Mouse (Mus musculus) lung, adult 18-20 months (tissue): ENCODE results near the gene Gm20388.
"Not testable (repeated sequence)": the region's sequence is repeated elsewhere in the genome, so short reads cannot be mapped to it uniquely, and the experiment has no call there.

ENCODE experiments used
- DNase-seq, 2 experiments: peaks; one replicate each; pipeline ENCODE4 v3.0.0; 2022; ENCODE audit warnings: mixed read lengths in 2 of 2

The Gm20388 gene

DNA sequence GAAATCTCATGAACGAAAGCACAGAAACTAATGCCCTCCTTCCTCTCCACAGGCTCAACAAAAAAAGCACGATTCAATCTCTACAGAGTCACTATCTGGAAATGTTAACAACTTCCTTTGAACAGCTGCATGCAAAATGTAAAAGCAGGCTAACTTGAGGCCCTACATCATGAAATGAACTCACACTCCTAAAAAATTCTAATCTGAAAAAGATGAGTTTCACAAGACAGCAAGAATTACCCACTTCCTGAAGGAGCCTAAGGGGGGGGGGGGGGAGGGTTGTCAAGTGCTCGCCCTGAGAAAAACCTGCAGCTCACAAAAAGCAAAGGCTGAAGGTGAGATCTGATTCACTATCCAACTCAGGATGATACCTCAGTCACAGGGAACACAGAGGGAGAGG, 3104.4 kb downstream of the Gm20388 start:
- no peak for DNase-seq

DNA sequence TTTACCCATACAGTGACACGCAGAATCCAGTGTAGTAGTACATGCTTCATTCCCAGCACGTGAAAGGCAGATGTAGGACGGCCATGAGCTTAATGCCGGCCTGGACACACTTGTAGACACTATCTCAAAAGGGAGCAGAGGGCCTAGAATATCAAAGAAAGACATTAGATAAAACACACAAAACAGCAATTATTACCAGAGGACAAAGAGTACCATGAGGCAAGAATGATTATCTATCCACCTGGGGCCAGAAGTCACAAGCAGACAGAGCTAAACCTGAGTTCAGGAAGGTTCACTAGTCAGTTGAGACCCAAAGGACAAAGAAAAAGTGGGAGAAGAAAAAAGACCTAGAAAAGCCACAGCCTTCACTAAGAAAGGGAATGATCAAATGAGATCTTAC, 3106.5 kb downstream of the Gm20388 start:
- no peak for DNase-seq

DNA sequence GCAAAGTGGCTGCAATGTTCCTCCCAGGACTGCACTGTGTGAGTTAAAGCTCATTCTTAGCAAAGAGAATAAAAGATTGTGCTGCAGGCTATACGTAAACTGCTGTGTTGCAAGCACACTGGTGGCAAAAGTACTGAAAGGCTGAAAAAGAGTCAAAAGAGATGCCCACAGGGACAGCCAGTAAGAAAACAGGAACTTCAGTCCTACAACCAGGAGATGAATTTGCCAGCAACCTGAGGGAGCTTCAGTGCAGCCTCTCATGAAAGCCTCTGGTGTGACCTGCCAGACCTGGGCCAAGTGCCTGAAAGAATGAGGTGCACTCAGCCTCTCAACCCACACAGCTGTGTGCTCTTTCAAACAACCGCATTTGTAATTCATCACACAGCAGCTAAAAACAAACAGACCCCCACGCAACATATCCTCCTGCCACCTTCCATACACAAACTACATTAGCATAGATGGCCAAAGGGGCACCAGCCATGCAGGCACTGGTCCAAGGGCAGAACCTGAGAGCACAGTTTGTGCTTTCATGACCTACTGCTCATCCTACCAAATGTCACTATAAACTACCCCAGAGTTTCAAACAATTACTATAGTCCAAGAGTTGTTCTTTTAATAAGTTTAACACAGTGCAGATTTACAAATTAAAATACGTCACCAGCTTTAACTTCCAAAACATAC, 3108.0 kb downstream of the Gm20388 start:
- DNase-seq, result no peak

DNA sequence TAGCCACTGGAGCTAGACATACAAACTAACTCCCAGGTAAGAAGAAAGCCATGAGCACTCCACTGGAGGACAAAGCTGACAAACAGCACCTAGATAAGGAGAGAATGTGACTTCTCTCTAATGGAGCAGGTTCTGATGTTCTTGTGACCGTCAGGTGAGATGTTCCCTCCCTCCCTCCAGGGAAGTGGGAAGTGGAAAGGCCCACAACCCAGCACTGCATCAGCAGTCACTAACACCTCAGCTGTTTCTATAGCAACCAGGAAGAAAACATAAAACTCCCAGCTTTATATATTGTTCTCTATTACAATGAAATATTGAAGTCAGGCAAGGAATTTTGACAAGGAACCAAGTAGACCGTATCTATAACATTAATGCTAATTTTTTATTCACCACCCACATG, 3109.4 kb downstream of the Gm20388 start:
- DNase-seq, result no peak

DNA sequence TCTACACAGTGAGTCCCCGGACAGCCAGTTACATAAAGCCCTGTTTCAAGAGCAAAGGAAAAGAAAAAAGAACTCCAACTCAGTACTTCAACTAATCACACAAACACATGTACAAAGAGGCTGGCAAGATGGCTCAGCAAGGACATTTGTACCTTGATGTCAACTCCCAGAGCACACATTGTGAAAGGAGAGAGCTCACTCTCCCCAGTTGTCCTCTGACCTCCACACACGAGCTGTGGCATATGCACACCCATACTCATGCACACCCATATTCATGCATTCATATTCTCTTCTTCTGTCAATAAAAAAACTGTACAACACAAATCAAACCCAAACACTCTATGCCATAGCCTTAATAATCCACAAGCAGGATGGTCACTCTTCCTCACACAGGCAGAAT, 3110.2 kb downstream of the Gm20388 start:
- no peak for DNase-seq

DNA sequence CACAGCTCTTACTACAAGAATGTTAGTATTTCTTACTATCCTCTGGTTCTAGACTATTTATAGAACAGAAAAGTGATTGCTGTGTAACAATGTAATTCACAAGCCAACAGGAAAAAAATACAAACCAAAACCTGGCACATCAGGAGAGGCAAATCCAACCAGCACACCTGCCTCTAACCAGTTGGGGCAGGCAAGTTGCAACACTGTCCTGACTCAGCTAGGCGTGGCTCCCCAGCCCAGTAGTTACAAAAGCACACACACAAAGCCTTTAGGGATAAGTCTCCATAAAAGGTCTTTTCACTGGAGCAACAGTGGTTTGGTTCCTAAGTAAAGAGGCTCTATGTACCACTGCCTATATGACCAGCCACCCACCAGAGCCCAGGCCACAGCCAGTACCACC, 3110.6 kb downstream of the Gm20388 start:
- DNase-seq, result peak; percentile 74 to 83

DNA sequence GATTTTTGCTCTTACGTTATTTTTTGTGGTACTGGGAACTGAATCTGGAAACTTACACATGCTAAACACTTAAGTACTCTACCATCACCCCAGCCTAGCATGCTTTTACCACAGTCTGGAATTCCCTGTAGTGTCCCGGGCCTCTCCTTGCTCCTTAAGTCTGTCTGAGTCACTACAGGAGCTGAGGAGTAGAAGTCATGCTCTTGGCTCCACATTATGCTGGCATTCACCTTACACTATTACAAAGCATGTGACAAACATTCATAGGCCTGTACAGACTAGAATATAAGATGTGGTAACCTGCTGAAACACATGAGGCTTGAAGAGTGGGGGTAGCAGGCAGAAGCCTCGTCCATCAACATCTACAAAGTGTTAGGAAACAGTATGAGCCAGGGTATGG, 3112.1 kb downstream of the Gm20388 start:
- DNase-seq, result peak; percentile 53 to 56

DNA sequence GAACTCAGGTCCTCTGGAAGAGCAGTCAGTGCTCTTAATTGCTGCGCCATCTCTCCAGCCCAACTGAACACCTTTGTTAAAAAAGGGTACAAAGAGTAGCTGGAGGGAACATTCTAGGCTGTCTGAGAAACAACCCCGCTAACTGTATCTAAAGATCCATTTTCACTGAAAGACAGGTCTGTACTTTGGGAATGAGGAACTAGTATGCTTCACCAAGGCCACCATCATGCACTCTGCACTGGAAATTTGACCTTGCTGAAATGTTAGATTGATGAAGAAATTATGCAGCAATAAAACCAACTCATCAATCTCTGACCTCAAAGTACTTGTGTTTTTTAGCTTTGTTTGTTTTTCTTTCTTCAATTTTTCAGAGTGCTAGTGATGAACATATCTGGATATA, 3113.6 kb downstream of the Gm20388 start:
- DNase-seq, result no peak

DNA sequence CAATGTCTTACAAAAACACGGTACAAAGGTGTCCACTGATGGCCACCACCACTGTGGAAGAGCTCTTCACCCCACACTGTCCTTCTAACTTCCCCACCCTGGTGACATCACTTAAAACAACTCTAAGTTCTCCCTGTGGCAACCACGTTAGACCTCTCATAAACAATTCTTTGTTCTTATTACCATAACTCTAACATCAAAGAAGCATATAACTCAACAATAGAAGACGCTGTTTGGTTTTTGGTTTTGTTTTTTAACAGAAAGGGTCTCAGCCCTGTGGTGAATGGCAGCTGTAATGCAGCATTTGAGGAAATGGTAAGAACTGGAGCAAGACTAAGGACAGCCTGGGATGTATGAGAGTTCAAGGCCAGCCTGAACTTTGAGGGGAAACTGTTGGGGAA, 3115.3 kb downstream of the Gm20388 start:
- no peak for DNase-seq

DNA sequence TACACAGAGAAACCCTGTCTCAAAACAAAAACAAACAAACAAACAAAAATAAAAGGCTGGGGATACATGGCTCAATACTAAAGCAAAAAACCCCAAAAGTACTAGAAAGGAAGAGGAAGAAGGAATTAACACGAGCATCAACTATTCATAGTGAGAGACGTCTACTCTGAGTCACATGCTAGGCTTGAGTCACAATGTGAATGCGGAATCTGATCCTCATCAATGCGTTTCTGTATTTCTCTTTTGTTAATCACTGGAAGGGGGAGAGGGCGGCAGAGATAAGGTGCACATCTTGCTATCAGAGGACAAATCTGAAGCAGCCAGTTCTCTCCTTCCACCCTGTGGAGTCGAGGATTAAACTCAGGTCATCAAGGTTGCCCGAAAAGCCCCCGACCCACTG, 3117.1 kb downstream of the Gm20388 start:
- no peak for DNase-seq

DNA sequence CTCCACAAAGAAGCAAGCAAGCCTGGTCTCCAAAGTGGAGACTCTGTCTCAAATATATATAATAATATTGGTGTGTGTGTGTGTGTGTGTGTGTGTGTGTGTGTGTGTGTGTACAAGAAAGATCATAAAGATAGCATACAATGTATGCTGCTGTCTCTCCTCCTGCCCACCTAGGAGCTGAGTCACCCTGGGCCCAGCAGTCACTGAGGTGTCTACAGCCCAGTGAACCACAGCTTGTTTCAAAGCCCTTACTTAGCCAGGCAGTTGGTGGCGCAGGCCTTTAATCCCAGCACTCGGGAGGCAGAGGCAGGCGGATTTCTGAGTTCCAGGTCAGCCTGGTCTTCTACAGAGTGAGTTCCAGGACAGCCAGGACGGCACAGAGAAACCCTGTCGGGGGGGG, 3119.4 kb downstream of the Gm20388 start:
- DNase-seq, result not testable (repeated sequence)

DNA sequence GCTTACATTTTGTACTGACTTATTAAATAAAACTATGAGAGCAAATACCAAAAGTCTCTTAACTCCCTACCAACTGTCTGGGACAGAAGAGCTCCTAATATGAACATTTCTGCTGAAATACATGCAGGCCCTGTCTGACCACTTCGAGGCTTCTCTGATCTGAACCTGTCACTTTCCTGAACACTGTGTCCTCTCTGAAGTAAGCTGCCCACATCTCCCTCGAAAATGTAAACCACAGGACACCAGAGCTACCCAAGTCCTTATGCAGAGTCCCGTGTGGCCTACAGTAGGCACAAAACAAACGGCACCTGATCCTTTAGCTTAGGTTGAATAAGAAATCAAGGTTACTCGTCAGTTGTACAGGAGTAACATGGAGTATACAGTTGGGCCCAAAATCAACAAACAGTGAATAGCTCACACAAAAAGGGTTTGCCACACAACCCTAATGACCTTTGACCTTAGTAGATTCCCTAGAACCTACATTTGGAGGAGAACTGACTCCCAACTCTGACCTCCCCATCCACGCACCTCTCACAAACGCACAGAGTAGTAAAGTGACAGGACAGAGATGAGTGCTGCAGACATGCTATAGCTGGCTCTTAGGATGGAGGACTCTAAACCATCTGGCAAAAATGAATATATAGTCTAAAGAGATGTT, 3120.8 kb downstream of the Gm20388 start:
- DNase-seq, result no peak

DNA sequence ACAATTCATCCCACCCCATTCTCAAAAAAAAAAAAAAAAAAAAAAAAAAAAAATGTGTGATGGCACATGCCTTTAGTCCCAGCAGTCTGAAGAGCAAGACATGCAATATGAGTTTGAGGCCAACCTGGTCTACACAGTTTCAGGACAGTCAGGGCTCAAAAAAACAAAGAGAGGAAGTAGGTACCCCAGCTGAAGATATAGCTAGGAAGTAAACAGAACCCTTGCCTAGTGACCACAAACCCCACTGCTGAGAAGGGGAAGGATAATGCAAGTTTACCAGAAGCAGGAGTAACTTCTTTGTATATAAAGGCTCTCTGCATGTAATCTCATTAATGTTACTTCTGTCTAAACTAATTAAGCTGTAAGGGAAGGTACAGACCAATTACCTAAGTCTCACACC, 3122.1 kb downstream of the Gm20388 start:
- peak in 1 of 2 experiments; percentile 21 for DNase-seq

DNA sequence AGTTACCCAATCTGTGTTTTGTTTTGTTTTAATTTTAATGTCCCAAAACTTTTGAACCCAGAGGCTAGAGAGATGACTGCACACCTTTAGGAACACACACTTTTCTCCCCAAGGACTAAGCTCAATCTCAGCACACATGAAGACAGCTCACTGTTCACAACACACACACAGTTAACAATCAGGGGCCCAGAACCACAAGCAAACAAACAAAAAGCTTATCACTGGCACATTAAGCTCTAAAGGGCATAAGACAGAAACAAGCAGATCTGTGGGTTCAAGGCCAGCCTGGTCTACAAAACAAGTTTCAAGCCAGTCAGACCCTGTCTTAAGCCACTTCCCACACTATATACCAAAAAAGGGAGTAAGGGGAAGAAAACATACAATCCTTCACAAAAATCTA, 3122.8 kb downstream of the Gm20388 start:
- DNase-seq, result no peak

DNA sequence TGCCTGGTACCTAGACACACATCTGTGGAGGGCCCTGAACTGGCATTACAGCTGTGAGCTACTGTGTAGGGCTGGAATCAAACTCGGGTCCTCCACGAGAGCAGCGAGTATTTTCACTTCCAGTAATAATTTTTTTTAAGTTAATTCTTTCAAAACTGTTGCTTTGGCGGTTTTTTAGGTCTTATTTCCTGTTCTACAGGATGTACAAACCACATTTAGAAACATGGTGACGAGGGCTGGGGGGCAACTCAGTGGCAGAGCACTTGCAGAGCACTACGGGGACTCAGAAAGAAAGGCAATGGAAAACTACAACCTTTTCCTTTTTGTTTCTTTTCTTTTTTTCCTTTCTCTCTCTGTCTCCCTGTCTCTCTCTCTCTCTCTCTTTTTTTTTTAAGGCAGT, 3123.5 kb downstream of the Gm20388 start:
- DNase-seq, result no peak

DNA sequence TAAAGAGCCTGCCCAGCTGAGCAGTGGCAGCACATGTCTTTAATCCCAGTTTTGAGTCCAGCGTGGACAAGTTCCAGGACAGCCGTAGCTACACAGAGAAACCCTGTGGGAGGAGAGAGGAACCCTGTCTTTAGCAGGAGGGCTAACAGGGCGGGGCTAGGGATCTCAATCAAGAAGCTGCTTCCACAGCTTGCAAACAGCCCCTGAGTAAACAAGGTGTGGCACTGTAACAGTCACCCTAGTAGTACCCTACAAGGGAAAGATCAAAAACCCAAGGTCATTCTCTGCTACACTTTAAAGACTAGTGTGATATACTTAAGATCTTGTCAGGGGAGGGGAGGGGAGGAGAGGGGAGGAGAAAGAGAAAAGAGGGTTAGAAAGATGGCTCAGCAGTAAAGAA, 3126.3 kb downstream of the Gm20388 start:
- peak in 1 of 2 experiments; percentile 27 for DNase-seq

DNA sequence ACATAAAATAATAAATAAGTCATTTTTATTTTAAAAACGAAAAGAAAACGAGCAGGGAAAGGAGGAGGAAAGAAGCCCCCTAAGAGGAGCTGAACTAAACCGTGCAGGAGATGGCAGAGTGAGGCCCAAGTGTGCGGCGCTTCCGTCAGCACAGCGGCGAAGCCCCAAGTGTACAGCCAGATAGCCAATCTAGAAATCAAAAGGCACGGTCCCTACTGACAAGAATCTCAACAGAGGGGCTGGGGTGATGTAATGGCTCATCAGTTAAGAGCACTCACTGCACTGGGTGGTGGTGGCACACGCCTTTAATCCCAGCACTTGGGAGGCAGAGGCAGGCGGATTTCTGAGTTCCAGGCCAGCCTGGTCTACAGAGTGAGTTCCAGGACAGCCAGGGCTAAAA, 3126.8 kb downstream of the Gm20388 start:
- DNase-seq, result no peak

DNA sequence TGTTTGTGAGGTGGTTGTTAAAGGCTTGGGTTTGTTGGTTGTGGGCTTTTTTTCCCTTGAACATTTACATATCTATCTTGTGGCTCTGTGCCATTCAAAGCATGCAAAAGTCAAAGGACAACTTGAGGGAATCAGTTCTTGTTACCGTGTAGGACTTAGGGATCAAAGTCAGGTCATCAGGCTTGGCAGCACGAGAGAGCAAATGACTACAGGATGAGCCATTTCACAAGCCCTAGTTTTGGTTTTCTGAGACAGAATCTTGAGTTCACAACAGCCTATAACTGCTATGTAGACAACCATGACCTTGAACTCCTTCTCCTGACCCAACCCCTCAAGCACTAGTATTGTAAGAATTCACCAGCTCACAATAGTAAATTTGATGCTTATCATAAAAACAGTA, 3127.7 kb downstream of the Gm20388 start:
- no peak for DNase-seq

DNA sequence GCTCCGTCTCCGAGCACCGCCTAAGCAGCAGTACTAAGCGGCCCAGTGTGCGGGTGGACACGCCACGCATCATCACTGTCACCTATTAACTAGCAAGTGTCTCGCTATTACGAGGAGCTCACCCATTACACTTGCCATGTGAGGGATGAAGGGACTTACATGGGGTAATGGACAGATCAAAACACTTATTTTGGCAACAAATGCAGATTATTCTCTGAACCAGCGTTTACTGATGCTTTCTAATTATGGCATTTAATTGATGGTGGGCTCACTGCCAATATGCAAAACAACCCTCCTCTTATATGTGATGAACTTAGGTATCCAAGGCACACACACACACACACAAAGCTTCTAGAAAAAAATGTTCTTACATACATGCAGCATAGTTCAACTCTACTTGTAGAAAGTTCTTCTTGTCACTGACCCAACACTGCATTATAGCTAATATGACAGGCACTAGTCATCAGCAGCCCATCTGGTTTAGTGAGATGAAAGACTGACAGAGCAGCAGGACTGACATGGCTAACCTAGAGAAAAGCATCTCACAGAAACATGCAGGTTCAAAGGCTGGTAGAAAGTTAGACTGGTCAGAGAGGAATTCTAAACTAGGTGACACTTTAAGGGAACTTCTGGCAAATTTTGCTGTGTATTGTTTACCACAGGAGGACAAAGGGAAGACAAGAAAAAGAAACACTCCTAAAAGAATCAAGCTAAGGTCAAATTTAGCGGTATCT, 3128.9 kb downstream of the Gm20388 start:
- no peak for DNase-seq

DNA sequence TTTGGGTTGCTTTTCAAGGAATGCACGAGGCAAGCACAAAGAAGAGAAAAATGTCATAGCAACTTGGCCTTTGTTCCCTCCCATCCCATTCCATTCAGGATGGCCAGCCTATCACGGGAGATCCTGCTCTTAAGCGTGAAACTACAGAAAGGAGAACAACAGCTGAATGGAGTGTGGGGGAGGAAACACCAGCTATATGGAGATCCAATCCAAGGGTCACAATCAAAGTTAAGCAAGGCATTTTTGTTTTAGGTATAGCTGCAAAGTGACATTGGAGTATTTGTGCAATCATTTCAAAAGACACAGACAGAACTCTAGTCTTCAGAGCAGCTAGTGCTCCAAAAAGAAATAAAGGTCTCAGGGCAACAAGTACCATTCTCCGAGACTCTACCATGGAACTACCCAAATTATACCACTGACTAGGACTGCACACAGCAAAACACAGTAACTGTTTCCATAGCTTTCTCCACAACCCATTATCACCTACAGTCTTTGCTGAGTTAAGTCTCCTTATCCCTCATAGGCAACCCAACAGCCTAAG, 3129.5 kb downstream of the Gm20388 start:
- peak in 1 of 2 experiments; percentile 21 for DNase-seq

DNA sequence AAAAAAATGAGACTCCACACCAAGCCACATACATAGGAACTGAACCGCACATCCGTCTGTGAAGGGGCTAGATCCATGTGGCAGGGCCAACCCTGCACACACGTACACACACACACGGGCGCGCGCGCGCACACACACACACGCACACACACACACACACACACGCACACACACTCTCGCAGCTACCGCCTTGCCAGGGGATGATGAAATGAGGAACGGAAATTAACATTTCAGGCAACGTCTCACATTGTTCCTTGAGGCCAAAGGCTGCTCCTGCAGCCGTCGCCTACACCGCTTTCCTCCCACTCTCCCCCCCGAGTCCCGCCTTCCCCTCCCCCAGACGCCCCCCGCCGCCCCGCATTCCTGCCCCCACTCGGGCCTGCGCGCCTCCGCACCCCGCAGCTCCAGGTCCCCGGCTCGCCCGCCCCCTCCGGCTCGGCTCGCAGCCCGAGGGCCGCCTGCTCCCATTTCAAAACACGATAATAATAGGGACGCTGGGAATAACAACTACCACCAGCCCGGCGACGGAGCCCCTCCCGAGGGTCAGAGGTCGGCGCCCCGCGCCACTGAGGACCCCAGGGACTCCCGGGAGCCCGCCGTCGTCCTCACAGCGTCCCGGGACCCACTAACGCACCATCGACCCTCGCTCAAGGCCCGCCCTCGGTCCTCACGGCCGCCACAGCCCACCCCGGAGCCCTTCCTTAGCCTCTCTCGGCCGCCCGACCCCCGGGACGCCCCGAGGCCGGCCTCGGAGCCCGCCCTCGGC, 3130.6 kb downstream of the Gm20388 start:
- peak; percentile 71 to 72 for DNase-seq

DNA sequence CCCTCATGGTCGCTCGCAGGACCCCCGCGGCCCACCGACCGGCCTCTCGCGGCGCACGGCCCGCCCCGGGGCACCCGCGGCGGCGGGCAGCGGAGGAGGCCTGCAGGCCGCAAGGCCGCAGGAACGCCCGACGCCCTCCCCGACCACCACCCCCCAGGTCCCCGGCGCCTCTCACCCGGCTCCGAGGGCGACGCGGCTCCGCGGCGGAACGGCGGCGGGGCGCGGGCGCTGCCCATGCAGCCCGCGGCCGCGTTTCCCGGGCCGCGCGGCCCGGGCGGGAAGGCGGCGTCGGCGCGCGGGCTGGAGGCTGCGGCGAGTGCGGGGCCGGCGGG, 3131.1 kb downstream of the Gm20388 start:
- DNase-seq, result no peak
